Mouse (Mus musculus): ENCODE results near the gene Mapkapk3. TPM values are rescaled to one million over a fixed set of nuclear protein-coding genes. Genes with fewer than 3 reads are reported as not detected.

Mapkapk3 gene
- total RNA-seq, 2 experiments from 2014 or later = 53.7 to 54.3 TPM

DNA sequence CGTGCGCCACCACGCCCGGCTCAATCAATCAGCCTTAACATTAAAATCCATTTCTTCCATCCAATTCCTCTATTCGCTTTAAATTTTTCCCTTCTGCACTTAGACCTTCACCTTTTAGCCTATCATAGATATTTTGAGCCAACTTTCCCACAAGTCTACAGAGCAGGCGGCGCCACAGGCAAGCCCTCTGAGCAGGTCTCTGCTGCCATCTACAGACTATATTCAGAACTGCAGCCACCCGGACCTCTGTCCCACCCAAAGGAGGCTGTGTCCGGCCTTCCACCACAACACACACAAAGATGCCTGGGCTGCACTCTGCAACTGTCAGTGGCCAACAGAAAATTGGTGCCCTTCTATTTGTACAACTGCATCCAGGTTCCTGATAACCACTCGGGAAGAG, 1.2 kb upstream of the Mapkapk3 start:
- peak; percentile 83 to 88 for DNase-seq

GRCm38 (mm10) chr9:107288711-107289110, 966 bp downstream of the Mapkapk3 start:
- peak in 1 of 2 experiments; percentile 24 for DNase-seq

GRCm38 (mm10) chr9:107288105-107288650, 1.5 kb downstream of the Mapkapk3 start:
- DNase-seq = no peak

DNA sequence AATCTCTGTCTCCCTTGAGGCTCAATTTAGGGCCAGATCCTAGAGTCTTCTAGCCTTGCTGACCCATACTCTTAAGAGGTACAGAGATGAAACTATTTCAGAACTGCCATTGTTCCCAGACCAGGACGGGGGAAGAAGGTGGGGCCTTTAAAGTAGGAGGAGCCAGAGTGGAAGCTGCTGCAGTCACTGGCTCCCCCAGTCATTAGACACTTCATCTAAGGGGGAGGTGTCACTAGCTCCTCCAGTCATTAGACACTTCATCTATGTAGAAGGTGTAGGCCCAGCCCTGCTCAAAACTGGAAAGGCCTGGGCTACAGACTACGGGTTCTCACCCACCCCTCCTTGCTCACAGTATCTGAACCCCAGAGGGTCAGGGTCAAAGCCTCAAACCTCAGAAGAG, 2.4 kb downstream of the Mapkapk3 start:
- no peak for DNase-seq

DNA sequence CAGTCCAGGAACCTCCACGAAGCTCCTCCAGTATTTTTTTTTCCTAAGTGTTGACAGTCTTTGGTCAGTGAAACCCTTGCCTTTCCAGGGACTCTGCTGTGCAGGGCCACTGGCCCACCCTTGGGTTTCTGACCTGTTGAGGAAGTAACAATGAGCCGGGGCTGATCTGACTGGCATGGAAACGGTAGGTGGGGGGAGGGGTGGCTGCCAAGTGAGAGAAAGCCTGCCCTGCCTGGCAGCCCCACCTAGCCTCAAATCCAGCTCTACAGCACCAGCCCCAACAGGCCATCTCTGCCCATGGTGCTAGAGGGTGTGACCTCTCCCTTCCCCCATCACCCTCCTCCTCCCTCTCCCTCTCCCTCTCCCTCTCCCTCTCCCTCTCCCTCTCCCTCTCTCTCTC, 4.7 kb downstream of the Mapkapk3 start:
- peak in 1 of 2 experiments; percentile 45 for DNase-seq

- no peak for DNase-seq
These were observed 6.7 kb downstream of the Mapkapk3 start for GRCm38 (mm10) chr9:107282951-107283350.

DNA sequence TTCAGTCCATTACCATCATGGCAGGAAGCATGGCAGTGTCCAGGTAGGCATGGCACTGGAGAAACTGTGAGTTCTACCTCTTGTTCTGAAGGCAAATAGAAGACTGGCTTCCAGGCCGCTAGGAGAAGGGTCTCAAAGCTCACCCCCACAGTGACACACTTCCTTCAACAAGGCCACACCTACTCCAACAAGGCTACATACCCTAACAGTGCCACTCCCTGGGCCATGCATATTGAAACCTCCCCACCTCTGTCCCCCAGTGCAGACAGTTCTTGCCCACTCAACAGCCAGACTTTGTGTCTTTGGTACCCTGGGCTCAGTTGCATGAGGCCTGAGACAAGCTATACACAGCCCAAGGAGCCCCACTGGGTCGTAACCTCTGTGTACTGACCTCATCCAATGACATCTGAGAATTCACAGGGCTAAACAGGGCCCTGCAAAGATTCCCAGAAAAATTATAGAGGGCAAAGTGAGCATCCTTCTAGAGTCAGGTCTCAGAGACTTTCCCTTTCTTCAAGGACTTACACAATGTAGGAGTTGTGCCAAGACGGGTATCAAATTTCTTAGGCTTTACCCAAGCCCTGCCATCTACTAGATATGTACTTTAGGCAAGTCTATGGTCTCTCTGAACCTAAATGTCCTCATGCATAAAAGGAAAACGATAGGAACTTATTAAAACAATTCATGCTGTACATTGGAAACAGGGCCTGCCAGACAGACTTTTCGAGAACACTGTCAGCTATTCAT, 8.3 kb downstream of the Mapkapk3 start:
- no peak for DNase-seq

- peak; percentile 45 to 74 for DNase-seq
These were observed 9.2 kb downstream of the Mapkapk3 start for GRCm38 (mm10) chr9:107280322-107281027.

DNA sequence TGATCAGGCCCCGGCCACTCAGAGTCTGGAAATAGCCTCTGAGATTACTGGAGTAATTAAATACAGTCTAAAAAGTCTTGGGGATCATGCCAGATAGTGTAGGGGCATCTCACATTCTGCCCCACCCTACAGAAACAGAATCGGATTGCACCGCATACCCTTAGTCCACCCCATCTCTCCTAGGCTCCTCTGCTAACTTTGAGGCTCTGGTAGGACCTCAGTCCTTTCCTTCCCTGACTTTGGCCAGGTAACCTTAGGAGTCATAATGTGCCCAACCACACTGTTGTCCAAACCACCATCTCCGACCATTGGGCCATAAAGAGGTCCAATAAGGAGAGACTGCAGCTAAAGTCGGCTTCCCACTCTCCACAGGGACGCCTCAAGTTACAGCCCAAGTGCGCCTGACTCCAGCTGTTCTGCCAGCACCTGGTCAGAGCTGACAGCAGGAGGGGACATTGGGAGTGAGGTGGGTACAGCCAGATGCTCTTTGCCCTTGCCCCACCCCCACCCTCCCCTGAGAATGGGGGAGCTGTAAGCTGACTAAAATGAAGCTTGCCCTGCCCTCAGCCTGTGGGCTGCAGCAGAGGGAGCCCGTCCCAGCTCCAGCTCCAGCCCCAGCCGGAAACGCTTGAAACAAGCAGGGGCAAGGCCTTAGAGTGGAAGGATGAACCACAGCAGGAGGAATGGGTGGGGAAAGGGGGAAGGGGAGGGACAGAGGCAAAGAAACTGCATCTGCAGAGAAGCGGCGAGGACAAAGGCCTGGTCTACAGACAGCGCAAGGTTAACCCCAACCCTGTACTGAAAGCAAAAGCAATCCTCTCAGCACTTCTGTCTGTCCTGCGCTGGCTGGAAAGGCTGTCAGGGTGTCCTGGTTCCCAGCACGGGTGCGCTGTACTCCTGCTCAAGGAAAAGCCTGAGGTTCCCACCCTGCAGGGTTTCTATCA, 10.0 kb downstream of the Mapkapk3 start:
- no peak for DNase-seq

- peak; percentile 79 to 81 for DNase-seq
These were observed 10.9 kb downstream of the Mapkapk3 start for GRCm38 (mm10) chr9:107278527-107279377.

DNA sequence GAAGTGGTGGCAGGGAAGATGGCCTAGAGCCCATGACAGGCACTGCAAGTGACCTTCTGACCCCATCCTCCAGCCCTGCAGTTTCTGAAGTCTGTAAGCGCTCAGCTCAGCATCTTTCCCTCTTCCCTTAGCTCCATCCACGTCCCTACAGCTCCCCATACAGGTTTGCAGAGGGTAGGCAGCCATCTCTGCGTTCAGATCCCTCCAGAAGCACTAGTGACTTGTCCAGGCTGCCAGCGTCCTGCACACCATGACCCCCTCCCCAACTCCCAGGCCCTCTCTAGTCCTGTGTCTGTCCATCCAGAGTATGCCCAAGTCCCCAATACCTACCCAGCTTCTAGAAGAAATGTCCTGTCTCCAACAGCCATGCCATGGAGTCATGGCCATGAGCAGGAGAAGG, 11.6 kb downstream of the Mapkapk3 start:
- DNase-seq = no peak

GRCm38 (mm10) chr9:107277603-107278002, 12.1 kb downstream of the Mapkapk3 start:
- peak; percentile 76 to 86 for DNase-seq

- peak; percentile 69 to 73 for DNase-seq
These were observed 14.0 kb downstream of the Mapkapk3 start for GRCm38 (mm10) chr9:107275710-107276109.

DNA sequence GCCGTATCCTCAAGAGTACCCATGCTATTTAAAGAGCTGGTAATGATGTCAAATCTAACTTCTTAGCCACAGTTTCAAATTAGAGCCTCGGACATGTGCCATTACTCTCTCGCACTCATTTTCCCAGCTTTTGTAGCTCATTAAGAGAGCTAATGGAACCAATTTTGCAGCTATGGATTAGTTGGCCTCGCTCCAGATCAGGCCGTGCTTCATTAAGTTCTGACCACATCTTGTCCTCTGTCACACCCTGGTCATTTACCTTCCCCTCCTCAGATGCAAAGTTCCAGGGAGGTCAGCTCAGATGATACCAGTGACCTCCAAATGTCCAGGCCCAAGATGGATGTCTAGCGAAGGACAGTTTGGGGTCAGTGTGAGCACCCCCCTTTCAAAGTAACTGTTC, 14.9 kb downstream of the Mapkapk3 start:
- DNase-seq = no peak

DNA sequence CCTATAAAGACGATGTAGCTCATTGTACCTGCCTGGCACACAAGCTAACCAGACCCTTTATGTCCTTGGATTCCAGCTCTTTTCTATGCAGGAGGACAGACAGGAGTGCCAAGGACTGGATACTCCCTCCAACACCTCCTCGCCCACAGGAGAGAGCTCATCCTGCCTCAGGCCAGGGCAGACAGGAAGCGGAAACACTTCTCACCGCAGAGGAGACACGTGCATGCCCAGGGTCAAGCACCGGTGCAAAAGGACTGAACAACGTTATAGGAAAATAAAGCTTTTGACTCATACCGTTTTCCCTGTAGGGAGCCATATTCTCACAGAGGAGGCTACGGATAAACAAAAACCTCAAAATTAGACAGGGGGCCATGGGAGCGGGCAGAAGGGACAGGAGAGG, 16.5 kb downstream of the Mapkapk3 start:
- DNase-seq = no peak

GRCm38 (mm10) chr9:107272284-107272683, 17.4 kb downstream of the Mapkapk3 start:
- no peak for DNase-seq

DNA sequence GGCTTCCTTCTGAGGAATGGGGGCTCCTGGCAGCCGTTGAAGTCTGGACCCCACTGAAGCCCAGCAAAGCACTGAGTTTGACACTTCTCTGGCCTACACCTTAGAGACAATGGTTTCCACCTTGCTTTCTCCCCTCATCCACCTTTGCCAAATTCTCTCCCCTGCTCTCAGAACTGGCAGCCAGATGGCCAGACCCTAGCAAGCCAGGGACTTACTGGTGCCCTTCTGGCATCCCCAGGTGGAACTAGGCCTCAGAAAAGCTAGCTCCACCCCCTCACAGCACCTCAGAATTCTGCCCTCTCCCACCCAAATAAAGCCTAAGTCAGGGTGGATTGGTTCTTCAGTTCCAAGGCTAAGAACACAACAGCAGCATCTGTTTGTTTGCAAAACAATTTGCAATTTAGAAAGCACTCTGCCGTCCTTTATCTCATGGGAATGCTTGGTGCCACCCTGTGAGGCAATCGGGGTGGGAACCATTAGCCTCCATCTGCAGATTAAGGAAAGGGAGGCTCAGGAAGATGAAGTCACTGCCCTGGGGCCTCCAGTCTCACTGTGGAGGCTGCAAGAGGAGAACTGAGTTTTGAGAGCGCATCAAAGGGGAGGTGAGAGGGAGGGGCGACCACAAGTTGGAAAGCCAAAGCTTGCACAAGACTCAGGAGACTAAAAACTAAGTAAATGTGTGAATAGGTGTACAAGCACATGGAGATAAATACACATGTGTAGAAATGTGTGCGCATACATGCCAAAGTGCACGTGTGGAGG, 18.3 kb downstream of the Mapkapk3 start:
- no peak for DNase-seq

- DNase-seq = no peak
These were observed 19.9 kb downstream of the Mapkapk3 start for GRCm38 (mm10) chr9:107269772-107270171.

- DNase-seq = no peak
These were observed 21.8 kb downstream of the Mapkapk3 start for GRCm38 (mm10) chr9:107267721-107268402.

GRCm38 (mm10) chr9:107267028-107267427, 22.6 kb downstream of the Mapkapk3 start:
- no peak for DNase-seq
